Mouse (Mus musculus): ENCODE measurements around the gene Pnpla2.

GRCm38 (mm10) chr7:141417731-141418681 is 37.0 kb upstream of the Pnpla2 start:
- TF ChIP-seq CTCF (IDR thresholded peaks at IDR 0.05; ENCODE audit: borderline replicate concordance, insufficient read depth, low read length) (no peak), POLR2A (IDR thresholded peaks at IDR 0.05; ENCODE audit: low read depth, low read length) (no peak)
